Mouse (Mus musculus) E14TG2a.4 (cell line): ENCODE results near the gene Plekhg6.

Experiments
- CTCF ChIP-seq: conservative IDR thresholded peaks from 2 replicates; pipeline ENCODE4 v1.5.1; 2014; ENCODE audit warnings: low read length
- NANOG ChIP-seq: IDR thresholded peaks from 2 replicates; pipeline ENCODE4 v1.6.1; 2014; ENCODE audit warnings: borderline replicate concordance, low read length, mixed read lengths
- POU5F1 ChIP-seq: IDR thresholded peaks from 2 replicates; pipeline ENCODE4 v1.6.1; 2014; ENCODE audit warnings: low read length, borderline replicate concordance

GRCm38 (mm10) chr6:125314231-125314563 is 66.4 kb downstream of the Plekhg6 start:
- TF ChIP-seq CTCF, result no peak
- TF ChIP-seq POU5F1, result no peak
- no peak for TF ChIP-seq NANOG
